Mouse (Mus musculus) embryo, embryonic 10 days (tissue): ENCODE measurements around the gene Tjp3.
"Not testable (repeated sequence)": the region's sequence is repeated elsewhere in the genome, so short reads cannot be mapped to it uniquely, and the experiment has no call there.

Experiments used
- DNase-seq: peaks from one replicate; pipeline ENCODE4 v3.0.0-alpha.2; 2015; ENCODE audit warnings: low spot score

The Tjp3 gene

DNA sequence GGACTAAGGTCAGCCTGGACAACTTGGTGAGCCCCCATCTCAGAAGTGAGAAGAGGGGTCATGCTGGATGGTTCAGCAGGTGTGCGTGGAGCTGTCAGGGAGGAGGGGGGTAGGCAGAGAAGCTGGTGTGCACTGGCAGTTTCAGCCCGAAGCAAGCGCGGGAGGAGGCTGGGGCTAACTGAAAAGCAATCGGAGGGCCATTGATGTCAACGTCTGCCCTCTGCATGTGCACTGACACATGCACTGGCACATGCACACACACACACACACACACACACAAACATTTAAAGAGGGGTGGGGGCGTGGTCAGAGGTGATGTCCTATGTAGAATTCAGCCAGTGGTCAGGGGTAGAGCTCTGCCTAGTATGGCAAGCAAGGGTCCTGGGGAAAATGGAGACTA, 59.9 kb downstream of the Tjp3 start:
- no peak for DNase-seq

DNA sequence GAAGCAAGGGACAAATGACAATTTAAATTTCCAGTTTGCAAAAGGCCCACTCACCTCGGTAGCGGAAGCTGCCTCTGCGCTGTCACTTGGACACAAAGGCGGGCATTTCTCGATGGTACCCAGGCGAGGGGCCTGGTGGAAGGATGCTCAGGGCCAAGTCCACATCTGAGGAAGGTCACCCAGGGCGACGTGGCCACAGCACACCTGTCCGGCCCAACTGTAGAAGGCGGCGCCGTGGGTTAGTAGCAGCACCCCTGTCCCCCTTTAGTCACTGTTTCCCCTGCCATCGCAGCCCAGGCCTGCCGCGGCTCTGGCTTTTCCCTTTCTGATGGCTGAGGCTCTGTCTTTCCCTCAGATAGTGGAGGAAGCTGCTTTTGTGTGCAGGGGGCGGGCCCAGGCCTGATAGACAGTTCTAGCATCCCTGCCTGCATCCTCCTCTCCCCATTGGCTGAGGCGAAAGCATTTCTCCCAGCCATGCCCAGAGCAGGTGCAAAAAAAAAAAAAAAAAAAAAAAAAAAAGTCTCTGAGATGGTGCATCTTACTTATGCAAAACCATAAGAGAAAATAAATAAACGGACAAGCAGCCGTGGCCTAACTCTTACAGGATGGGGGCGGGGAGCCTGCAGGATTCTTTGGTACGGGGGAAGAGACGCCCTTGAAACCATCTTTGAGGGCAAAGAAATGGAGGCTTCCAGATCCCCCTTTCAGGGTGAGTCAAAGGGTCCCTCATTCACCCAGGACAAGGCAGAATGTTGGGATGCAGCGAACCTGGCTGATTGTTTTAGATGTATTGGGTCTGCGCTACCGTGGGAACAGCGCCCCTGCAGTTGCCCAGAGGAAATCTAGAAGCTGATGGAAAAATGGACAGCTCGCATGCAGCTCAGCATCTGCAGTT, 60.7 kb downstream of the Tjp3 start, which contains the start of gene Atcay:
Atcay (minus strand) TSS at position 396 of the 895 bp plus-strand sequence.
- peak; percentile 71 for DNase-seq

- DNase-seq: no peak
Measured at GRCm38 (mm10) chr10:81229735-81230437, 61.5 kb downstream of the Tjp3 start.

DNA sequence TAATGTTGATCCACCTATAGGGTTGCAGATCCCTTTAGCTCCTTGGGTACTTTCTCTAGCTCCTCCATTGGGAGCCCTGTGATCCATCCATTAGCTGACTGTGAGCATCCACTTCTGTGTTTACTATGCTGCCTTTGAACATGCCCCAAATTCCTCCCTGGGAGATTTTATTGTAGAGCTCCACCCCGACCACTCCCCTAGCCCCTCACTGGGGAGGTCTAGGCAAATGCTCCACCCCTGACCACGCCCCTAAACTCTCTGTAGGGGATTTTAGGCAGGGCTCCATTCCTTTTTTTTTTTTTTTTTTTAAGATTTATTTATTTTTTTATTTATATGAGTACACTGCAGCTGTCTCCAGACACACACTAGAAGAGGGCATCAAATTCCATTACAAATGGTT, 67.7 kb downstream of the Tjp3 start:
- not testable (repeated sequence) for DNase-seq
